15 mouse cellular contexts compared by ENCODE assay signal in genomic region chr6:21863561-21863960, GRCm38 (mm10). TPM values are rescaled to one million over a fixed set of nuclear protein-coding genes. Genes with fewer than 3 reads are reported as not detected.
"Had no signal": no experiment of that assay in that cellular context is flagged by ENCODE, and none has a peak within 500 bp of the region (broad histone marks: within the 10 kb centered on the region; RNA-seq: fewer than 3 reads in every experiment).

No protein-coding gene starts in this region.

- H3K9ac ChIP-seq: limb, embryonic 13.5 days; liver, embryonic 14.5 days; midbrain, embryonic 13.5 days; neural tube, embryonic 12.5 days had no signal

- H3K9me3 ChIP-seq: limb, embryonic 13.5 days; midbrain, embryonic 13.5 days; neural tube, embryonic 12.5 days had no signal

- H3K4me3 ChIP-seq: limb, embryonic 13.5 days; midbrain, embryonic 13.5 days; myocyte; neural tube, embryonic 12.5 days had no signal

- ATAC-seq: hindbrain, postnatal 0 days; midbrain, embryonic 13.5 days had no signal

- H3K27ac ChIP-seq: hindbrain, postnatal 0 days; limb, embryonic 13.5 days; liver, embryonic 14.5 days; midbrain, embryonic 13.5 days; neural tube, embryonic 12.5 days had no signal

- H3K36me3 ChIP-seq: limb, embryonic 13.5 days; midbrain, embryonic 13.5 days; neural tube, embryonic 12.5 days had no signal

- DNase-seq: kidney, adult 8-10 months; kidney, postnatal 25 days; left cerebral cortex, postnatal 4 days; lung, adult 2 months; retina, postnatal 1 day; right cerebral cortex, postnatal 4 days; thymus, adult 2 months; thymus, postnatal 25 days had no signal

- H3K27me3 ChIP-seq: limb, embryonic 13.5 days; midbrain, embryonic 13.5 days; neural tube, embryonic 12.5 days had no signal

- H3K4me1 ChIP-seq: limb, embryonic 13.5 days; midbrain, embryonic 13.5 days; neural tube, embryonic 12.5 days had no signal

- H3K4me2 ChIP-seq: limb, embryonic 13.5 days; midbrain, embryonic 13.5 days; neural tube, embryonic 12.5 days had no signal

RNA-seq across cellular contexts. Expression of gene Tspan12, which starts 11.2 kb away (rescaled TPM):
- total RNA-seq: neutrophil, adult 5-6 weeks had no signal
